14 mouse cellular contexts compared by ENCODE assay signal in the genomic region with DNA sequence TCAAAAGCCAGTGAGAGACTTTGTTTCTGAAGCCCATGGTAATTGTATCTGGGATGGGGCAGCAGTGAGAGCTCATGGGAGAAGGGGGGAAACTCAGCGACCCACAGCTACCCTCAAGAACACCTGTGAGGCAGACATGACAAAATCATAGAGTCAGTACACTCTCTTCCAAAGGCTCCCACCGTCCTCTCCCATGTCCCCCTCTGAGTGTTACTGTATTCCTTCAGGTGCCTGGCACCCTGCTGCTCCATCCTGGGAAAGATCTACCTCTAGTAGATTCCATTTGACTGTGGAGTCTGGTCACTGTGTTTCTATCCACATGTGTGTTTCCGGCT.
DNase-seq lines count a peak whose midpoint lies in the region; ATAC-seq lines count a peak whose summit lies in the region.
"Had no signal": no experiment of that assay in that cellular context is flagged by ENCODE, and none has a peak within 500 bp of the region (broad histone marks: within the 10 kb centered on the region; RNA-seq: fewer than 3 reads in every experiment).

No protein-coding gene starts in this region.

- peak overlapping the region; percentile 67; the same call in 1 of the 2 replicates for H3K27ac ChIP-seq in neural tube, embryonic 11.5 days (ENCODE audit: low read depth, low read length)
- H3K27ac ChIP-seq in hindbrain, embryonic 16.5 days (ENCODE audit: low read depth, low read length) = peak overlapping the region; percentile 60
- peak overlapping the region; percentile 51; the same call in 1 of the 2 replicates for H3K27ac ChIP-seq in midbrain, embryonic 15.5 days
- H3K27ac ChIP-seq: heart, adult 2 months; heart, embryonic 15.5 days had no signal

- intact Hi-C loops in heart, postnatal 10 days (cut with DNase I) = no loop called here

- H3K4me1 ChIP-seq in neural tube, embryonic 11.5 days (ENCODE audit: control insufficient read depth, insufficient read depth, low read length) = peaks cover 14% of the 10 kb centered on the region
- H3K4me1 ChIP-seq in hindbrain, embryonic 16.5 days (ENCODE audit: control insufficient read depth, insufficient read depth, low read depth, low read length) = peaks cover 13% of the 10 kb centered on the region
- H3K4me1 ChIP-seq in midbrain, embryonic 15.5 days = peaks cover 16% of the 10 kb centered on the region

- H3K27me3 ChIP-seq in neural tube, embryonic 11.5 days (ENCODE audit: control insufficient read depth, insufficient read depth, low read length) = no peaks in the 10 kb centered on the region
- no peaks in the 10 kb centered on the region for H3K27me3 ChIP-seq in hindbrain, embryonic 16.5 days (replicated peaks; ENCODE audit: control insufficient read depth, insufficient read depth, low read length)
- H3K27me3 ChIP-seq in midbrain, embryonic 15.5 days (replicated peaks) = no peaks in the 10 kb centered on the region
- H3K27me3 ChIP-seq: embryonic facial prominence, embryonic 13.5 days; heart, embryonic 15.5 days had no signal

- H3K4me2 ChIP-seq in neural tube, embryonic 11.5 days (ENCODE audit: low read depth) = no peak overlapping the region
- peak overlapping the region; percentile 38 for H3K4me2 ChIP-seq in hindbrain, embryonic 16.5 days (ENCODE audit: low read length)
- peak overlapping the region; percentile 29; the same call in 1 of the 2 replicates for H3K4me2 ChIP-seq in midbrain, embryonic 15.5 days
- H3K4me2 ChIP-seq: embryonic facial prominence, embryonic 13.5 days; heart, embryonic 15.5 days had no signal

- DNase-seq in neural tube, embryonic 11.5 days (ENCODE audit: low spot score) = no peak
- DNase-seq in neural tube, embryonic 10.5 days (ENCODE audit: extremely low spot score, low spot score) = no peak
- no peak for DNase-seq in testis, postnatal 10 days (ENCODE audit: low spot score)
- no peak for DNase-seq in heart, postnatal 10 days
- DNase-seq in thymus, postnatal 36 days = no peak
- DNase-seq in ovary, postnatal 10 days (ENCODE audit: low spot score) = no peak
- DNase-seq: heart, adult 2 months; kidney, adult 2 months; kidney, postnatal 36 days; lung, adult 18-20 months had no signal

- peak; percentile 74 for ATAC-seq in neural tube, embryonic 11.5 days (ENCODE audit: insufficient read depth, low FRiP score, low TSS enrichment)
- peak; percentile 64; the same call in 1 of the 2 replicates for ATAC-seq in hindbrain, embryonic 16.5 days
- no peak for ATAC-seq in midbrain, embryonic 15.5 days (replicated peaks)

- no peak overlapping the region for H3K4me3 ChIP-seq in neural tube, embryonic 11.5 days (ENCODE audit: low read depth, low read length)
- no peak overlapping the region for H3K4me3 ChIP-seq in hindbrain, embryonic 16.5 days (ENCODE audit: low read length)
- H3K4me3 ChIP-seq in midbrain, embryonic 15.5 days = no peak overlapping the region
- H3K4me3 ChIP-seq: embryonic facial prominence, embryonic 13.5 days; heart, adult 2 months; heart, embryonic 15.5 days had no signal

- 34% methylated on average over 3 of the region's 3 CpGs for WGBS in neural tube, embryonic 11.5 days
- WGBS in hindbrain, embryonic 16.5 days = 14% methylated on average over 3 of the region's 3 CpGs
- 31% methylated on average over 3 of the region's 3 CpGs for WGBS in midbrain, embryonic 15.5 days

- no peaks in the 10 kb centered on the region for H3K9me3 ChIP-seq in neural tube, embryonic 11.5 days (ENCODE audit: control insufficient read depth, low read length)
- H3K9me3 ChIP-seq in hindbrain, embryonic 16.5 days (ENCODE audit: control insufficient read depth, low read length) = no peaks in the 10 kb centered on the region
- H3K9me3 ChIP-seq in midbrain, embryonic 15.5 days = no peaks in the 10 kb centered on the region
- H3K9me3 ChIP-seq: embryonic facial prominence, embryonic 13.5 days; heart, embryonic 15.5 days had no signal

- H3K36me3 ChIP-seq in neural tube, embryonic 11.5 days (ENCODE audit: control insufficient read depth, insufficient read depth, low read length) = no peaks in the 10 kb centered on the region
- no peaks in the 10 kb centered on the region for H3K36me3 ChIP-seq in hindbrain, embryonic 16.5 days (ENCODE audit: control insufficient read depth, insufficient read depth, low read length)
- H3K36me3 ChIP-seq in midbrain, embryonic 15.5 days (replicated peaks) = no peaks in the 10 kb centered on the region
- H3K36me3 ChIP-seq: embryonic facial prominence, embryonic 13.5 days; heart, embryonic 15.5 days had no signal

- H3K9ac ChIP-seq in neural tube, embryonic 11.5 days (ENCODE audit: low read length) = no peak overlapping the region
- no peak overlapping the region; the same call in 1 of the 2 replicates for H3K9ac ChIP-seq in hindbrain, embryonic 16.5 days (ENCODE audit: low read depth, low read length)
- no peak overlapping the region for H3K9ac ChIP-seq in midbrain, embryonic 15.5 days
- H3K9ac ChIP-seq: embryonic facial prominence, embryonic 13.5 days; heart, embryonic 15.5 days had no signal
